Mouse (Mus musculus): ENCODE data around the gene Nlrc4.

The Nlrc4 gene

DNA sequence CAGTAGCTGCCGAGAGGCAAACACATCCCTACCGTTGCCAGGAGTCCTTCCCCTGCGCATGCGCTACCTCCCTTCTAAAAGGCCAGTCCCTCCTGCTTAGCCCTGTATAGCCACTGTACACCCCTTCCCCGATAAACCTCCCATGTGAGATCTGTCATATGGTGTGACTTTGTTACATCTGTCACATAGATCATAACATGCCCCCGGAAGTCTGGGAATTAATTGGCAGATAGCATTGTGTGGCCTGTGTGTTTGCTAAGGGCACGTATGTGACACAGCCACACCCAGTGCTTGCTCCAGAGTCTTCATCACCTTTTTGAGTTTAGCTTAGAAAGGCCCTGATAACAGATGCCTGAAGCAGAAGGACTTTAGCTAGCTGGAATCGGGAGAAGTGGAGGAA, 28.9 kb downstream of the Nlrc4 start:
- DNase-seq (ENCODE audit: extremely low spot score) = no peak

DNA sequence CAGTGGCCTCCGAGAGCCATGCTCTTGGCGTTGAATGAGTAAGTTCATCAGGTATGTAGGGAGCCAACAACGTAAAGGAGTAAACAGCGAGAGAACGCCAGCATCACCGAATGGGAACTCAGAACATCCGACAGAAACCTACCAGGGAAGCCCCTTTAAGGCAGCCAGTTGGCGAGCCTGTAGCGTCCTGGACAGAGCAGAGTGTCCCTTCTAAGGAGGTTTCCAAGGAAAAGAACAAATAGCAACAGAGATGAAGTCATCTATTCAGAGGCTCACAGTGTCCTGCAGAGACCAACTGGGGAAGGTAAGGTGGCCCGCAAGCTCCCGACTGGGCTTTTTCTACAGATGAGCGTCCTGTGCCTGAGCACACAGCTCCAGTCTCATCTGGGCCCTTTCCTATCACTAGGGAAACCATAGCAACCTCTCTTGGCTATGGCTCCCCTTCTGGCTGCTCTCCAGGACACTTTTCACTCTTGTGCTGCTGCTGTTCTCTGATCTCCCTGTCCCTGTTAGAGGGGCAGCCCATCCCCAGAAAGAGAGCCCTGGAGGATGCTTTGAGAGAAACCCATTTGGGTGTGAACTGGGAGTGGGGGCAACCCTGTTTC, 34.4 kb downstream of the Nlrc4 start:
- no peak for DNase-seq (ENCODE audit: extremely low spot score)

DNA sequence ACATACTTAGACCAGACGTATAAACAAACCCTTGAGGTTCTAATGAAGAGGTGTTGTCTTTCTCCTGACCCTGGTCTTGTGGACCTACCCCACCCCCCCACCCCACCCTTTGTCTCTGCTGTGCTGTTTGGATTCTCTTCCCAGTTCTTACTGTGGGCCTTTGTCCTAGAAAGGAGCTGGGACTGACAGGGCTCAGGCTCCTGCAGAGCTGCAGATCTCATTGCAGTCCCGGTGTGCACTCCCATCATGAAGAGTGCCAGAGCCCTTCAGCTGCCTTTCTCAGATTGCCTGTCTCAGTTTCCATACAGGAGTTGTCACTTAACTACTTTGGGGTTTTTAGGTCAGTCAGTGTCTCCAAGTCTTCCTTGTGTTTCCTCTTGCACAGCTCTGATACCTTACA, 38.3 kb downstream of the Nlrc4 start:
- DNase-seq (ENCODE audit: extremely low spot score) = no peak

DNA sequence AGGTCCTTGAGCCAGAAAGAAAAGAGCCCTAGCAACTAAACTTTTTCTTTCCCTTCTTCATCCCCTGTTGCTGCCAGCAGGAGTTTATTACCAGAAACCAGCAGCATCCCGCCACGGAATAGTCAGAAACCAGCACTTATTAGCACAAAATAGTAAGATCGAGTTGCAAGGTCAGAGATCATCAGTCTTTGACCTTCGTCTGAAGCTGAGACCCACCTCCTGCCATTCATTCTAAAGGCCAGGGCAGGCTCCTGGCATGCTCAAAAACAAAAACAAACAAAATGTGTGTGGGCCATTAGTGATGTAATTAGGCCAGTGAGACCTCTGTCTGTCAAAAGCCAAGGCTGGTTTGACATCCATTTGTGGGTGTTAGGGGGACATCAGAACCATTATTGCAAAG, 40.8 kb downstream of the Nlrc4 start:
- peak; percentile 40 for DNase-seq (ENCODE audit: extremely low spot score)

DNA sequence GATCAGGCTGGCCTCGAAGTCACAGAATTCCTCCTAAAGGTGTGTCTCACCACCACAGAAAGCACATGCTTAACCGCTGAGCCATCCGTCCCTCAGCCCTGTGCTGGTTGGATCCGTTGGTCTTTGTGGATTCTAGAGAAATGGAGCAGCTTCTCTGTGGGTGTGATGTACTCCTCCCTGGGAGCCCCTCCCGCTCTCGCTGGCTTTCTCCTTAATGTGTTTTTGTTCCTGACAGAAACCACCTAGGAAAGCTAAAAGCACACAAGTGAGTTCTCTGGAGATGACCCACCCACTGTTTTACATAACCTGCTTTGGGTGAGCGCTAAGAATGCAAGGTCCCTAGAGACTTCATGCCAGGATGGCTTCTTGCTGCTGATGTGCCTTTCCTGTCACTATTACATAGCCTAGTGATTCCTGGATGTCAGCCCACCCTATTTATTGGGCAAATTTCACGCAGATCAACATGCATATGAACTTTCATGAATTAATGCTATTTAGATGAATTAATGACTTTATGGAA, 42.0 kb downstream of the Nlrc4 start:
- DNase-seq (ENCODE audit: extremely low spot score) = no peak

DNA sequence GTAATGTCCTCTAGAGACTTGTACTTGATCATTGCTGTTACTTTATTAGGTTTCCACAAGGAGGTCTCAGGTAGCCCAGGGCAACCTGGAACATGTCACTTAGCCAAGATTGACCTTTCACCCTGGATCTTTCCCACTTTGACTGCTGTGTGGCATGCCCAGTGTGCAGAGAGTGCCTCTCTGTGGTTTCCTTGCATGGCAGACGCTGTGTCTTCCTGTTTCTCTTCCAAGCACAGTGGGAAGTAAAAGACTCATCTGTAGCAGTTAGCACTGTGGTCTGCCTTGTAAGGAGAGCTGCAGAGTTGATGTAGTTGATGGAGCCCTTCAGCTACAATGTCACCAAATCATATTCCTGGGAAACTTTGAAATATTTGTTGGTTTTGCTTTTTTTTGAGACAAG, 44.3 kb downstream of the Nlrc4 start:
- no peak for DNase-seq (ENCODE audit: extremely low spot score)

DNA sequence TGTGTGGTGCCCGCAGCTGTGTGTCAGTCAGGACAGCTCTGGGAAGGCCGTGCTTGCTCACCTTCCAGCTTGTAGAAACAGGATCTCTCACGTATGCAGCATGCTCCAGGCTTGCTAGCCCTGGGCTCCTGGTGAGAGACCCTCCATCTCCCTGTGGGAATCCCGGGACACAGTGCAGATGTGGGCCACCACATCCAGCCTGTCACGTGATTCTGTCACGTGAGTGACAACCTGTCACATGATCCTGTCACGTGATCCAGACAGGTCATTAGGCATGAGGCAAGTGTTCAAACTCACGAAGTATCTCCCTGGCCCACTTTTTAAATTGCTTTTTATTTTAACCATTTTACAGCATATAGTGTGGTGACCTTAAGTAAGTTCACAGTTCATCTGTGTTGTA, 45.6 kb downstream of the Nlrc4 start:
- no peak for DNase-seq (ENCODE audit: extremely low spot score)

DNA sequence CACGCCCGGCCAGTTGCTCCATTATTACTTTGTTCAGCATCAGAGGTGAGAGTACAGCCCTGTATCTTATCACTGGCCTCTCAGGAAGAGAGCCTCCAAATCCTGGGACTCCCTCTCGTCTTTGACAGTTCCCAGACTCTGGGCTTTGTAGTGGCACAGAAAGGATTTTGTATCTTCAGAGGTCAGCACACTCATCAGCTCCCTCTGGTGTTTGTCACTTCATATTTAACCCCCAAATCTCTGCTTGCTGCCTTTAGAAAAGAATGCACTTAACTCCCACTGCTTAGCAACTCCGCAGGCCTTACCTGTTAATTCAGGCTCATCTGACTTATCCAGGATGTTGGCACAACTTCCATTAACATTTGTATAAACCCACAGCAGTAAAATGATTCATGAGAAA, 49.2 kb downstream of the Nlrc4 start:
- DNase-seq (ENCODE audit: extremely low spot score) = no peak

DNA sequence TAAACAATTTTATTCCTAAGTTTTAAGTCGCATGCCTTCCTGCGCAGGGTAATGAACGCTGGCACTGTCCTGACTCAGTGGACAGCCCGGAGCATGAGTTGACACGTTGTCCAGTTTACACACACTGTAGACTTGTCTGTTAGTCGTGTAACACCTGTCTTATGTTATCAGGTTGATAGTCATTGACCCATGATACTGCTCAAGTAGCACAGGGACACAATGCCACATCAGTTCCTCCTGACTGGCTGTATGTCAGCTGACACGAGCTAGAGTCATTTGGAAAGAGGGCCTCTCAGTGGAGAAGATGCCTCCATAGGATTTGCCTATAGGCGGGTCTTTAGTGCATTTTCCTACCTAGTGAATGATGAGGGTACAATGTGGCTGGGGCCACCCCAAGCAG, 52.5 kb downstream of the Nlrc4 start:
- no peak for DNase-seq (ENCODE audit: extremely low spot score)

DNA sequence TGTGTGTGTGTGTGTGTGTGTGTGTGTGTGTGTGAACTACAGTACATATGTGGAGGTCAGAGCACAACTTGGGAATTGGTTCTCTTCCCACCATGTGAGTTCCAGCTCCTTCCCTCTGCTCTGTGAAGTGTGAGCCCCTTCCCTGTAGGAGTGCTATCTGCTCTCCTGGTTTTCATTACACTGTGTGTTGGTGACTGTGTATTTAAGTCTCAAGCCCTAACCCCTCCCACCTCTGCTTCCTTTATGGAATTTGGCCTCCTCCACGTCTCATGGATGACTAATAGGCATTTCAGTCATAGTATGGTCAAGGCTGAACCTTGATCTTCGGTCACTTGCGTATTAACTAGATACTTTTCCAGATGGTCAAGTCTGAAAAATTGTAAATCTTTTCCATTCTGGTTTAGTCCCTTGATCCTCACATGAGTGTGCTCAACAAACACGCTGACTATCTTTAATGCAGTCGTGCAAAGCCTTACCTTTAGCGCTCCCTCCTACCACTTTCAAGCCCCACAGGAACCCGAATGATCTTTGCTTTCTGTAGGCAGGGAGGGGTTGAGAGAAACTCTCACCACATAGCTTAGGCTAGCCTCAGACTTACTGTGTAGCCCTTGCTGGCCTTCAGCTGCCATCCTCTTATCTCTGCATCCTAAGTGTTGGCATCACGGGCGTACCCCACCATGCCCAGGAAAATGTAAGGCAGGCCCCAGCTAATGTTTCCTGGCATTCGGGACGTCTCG, 56.3 kb downstream of the Nlrc4 start:
- no peak for DNase-seq (ENCODE audit: extremely low spot score)

DNA sequence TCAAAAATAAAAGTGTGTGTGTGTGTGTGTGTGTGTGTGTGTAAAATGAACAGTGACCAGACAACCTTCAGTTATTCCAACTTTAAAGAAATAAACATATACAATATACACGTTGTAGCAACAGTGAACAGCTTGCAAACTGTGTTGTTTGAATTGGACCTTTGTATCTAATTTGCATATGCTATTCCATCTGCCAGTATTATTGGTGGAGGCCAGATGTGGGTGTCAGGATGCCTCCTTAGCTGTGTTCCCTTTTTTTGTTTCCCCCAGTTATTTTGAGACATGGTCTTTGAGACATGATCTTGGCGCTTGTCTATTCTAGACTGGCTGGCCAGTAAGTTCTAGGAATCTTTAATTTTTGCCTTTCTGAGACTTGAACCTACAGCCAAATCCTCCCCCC, 61.8 kb downstream of the Nlrc4 start:
- no peak for DNase-seq (ENCODE audit: extremely low spot score)

DNA sequence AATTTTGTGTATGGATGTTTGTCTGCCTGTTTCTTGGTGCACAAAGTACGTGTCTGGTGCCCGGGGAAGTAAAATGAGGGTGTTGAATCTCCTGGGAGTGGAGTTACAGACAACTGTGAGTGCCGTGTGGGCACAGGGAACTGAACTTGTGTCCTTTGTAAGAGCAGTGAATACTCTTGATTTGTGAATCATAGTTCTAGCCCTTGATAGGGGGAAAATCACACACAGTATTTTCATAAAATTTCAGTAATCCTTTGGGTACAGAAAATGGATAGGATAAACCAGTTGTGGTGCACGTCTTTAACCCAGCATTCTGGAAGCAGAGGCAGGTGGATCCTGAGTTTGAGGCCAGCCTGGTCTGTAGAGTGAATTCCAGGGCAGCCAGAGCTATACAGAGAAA, 62.2 kb downstream of the Nlrc4 start:
- DNase-seq (ENCODE audit: extremely low spot score) = no peak

DNA sequence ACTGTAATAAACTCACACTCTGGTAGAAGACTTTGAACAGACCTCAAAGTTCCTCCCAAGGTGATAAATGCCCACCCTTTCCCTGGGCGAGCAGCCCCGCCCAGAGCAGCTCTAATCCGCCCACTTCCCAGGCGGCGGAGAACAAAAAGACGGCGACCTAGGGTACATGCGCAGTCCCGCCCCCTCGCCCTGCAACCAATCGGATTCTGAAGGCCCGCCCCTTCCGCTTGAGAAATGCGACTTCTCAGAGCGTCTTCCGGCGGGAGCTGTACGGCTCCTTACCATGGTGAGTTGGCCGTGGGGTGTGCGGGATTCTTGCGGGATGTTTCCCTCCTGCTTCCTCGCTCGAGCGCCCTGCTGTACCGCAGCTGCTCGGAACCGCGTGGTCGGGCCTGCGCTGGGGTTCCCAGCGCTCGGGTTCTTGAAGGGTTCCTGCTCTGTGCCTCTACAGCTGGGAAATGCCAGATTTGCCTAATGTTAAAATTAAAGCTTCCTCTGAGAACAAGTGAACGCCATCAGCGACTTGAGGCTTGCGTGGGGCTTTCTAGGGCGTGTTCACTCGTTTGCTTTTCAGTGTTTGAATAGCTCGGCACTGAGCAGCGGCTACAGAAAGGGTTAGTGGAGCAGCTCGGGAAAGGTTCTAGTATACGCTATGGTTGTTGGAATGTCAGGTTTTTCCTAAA, 63.4 kb downstream of the Nlrc4 start, which contains the start of gene Slc30a6:
TSS of gene Slc30a6 (plus strand) at position 226 of the 683 bp plus-strand sequence.
- peak; percentile 92 for DNase-seq (ENCODE audit: extremely low spot score)

DNA sequence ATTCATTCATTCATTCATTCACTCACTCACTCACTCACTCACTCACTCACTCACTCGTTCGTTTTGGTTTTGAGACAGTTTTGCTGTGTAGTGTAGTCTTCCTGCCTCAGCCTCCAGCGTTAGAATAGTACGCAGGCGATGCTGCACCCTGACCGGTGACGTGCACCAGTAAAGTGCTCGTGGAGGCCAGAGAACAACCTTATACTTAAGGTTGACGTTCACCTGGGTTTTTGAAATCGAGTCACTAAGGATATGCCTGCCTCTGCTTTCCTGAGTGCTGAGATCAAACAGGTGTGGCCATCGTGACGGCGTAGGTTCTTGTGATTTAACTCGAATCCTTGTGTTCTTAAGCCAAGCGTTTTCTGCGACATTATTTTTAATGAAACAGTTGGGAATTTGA, 64.1 kb downstream of the Nlrc4 start:
- DNase-seq (ENCODE audit: extremely low spot score) = no peak

DNA sequence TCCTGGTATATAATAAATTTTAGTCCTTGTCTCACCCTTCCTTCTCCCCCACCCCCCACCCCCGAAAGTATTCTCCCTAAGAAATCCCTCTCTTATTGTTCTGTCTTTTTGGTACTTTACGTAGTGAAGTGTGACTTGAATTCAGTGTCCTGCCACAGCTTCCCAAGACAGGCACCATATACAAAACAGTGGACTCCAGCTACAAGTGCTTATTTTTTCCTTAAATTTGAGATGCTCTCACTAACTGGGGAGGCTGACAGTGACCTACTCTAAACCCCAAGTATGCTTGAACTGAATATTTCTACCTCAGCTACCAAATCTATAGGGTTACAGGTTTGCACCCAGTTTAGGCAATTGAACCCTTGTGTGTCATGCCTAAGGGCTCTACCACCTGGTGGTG, 64.6 kb downstream of the Nlrc4 start:
- no peak for DNase-seq (ENCODE audit: extremely low spot score)

DNA sequence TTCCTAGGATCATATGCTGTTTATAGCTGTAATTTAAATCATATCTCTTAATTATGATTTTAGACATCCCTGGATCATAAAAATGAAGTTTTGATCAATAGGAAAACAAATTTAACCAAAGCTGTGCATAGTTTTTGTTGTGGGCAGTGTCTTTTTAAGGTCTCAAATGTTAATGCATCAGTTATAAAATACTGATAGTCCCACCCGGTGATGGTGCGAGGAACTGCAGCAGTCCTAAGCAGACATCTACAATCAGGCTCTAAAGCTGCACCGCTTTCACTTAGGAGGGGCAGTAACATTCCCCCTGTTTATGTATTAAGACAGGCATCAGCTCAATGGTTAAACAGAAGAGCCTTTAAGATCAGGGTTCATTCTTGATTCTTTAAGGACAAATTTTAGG, 69.1 kb downstream of the Nlrc4 start:
- DNase-seq (ENCODE audit: extremely low spot score) = no peak

DNA sequence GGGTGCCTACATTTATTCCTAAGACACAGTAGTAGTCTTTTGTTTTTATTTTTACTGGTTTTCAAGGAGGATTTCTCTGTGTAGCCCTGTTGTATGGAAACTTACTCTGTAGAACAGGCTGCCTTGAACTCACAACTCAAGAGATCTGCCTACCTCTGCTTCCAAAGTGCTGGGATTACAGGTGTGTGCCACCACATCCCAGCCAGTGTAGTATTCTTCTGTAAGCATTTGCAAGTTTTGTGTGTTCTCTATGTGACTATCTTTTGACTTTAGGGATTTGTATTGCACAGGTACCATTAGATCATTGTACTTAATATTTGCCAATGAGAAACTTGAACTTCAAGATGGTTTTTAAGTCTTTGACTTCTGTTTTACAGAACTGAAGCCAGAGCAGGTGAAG, 72.3 kb downstream of the Nlrc4 start:
- DNase-seq (ENCODE audit: extremely low spot score) = no peak

DNA sequence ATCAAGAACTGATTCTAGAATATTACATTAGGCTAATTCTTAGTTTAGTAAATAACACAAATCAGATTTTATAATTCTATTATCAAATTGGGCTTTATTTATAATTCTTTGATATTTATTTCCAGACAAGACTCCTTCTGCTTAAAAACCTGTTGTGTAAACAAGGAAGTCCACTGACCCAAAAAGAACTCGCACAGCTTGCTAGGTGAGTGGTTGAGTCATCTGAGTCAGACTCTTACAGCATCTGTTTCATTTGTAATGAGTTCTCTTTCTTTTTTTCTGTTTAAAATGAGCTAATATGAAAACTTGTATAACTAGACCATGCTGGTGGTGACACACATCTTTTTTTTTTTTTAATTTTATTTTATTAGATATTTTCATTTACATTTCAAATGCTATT, 82.0 kb downstream of the Nlrc4 start:
- no peak for DNase-seq (ENCODE audit: extremely low spot score)
